Mouse (Mus musculus) telencephalon, adult 2 months (tissue): ENCODE measurements around the gene Kctd12b.
"Not testable (repeated sequence)": the region's sequence is repeated elsewhere in the genome, so short reads cannot be mapped to it uniquely, and the experiment has no call there.

Experiments used
- DNase-seq: peaks from one replicate; pipeline ENCODE4 v3.0.0-alpha.2; 2011; ENCODE audit warnings: low read depth, low spot score

The Kctd12b gene

DNA sequence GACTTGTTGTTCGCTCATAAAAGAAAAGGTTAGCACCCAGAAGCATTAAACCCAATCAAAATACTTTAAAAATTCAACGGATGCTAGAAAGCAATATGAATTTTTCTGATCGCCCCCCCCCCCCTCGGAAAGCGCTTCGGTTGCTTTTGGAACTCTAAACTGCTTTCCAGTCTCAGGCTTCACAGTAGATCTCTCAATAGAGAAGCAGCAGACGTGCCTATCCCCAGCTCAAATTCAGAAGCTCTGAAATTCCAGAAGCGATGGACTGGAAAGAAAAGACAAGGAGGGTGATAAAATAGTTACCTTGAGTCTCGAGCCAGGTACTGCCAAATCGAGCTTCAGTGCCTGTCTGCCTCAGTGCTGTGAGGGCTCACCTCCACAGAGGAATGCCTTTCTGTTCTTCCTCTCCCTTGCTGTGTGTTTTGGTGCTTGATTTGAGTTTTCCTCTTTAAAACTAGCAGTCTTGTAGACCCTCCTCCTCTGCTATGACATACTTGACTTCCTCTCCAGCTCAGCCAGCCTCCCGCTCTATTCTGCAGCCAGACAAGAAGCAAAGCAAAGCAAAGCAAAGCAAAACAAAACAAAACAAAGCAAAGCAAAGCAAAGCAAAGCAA lies at the start of gene Kctd12b:
Gene Kctd12b (minus strand): TSS at position 610 of the 614 bp plus-strand sequence.
- DNase-seq: no peak

DNA sequence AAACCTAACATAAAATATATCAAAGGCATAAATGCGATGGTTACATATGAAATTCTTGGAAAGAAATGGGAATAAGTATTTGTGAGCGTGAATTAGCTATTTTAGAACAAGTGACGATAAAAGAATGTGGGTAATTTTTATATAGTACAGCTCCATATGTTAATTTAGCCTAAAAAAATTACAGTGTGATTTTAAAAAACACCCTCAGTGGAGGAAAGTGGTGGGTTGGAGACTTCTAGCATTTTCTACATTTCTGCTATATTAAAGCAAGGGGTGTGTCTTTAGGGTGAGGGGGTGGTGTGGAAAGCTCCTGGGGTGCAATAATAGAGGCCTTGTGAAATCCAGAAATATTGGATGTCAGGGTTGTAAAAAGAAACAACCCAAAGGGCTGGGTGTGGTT lies 46.3 kb upstream of the Kctd12b start:
- no peak for DNase-seq

DNA sequence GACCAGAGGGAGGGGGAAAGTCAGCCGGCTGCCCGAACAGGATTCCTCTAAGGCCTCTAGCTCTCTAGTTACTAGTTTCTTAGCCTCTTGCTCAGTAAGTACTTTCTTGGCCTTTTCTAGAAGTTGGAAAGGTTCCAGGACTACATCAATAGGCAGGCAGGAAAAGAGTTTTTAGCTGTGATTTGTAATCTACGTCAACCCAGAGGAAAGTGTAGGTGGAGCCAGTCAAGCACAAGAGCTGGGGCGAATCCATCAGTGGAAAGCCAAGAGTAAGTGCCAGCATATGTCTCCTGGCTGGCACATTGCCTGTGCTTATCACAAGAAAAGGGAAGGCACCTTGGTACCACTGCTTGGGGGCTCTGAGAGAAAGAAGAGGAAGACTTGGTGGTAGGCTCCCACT lies 39.5 kb upstream of the Kctd12b start:
- no peak for DNase-seq

DNA sequence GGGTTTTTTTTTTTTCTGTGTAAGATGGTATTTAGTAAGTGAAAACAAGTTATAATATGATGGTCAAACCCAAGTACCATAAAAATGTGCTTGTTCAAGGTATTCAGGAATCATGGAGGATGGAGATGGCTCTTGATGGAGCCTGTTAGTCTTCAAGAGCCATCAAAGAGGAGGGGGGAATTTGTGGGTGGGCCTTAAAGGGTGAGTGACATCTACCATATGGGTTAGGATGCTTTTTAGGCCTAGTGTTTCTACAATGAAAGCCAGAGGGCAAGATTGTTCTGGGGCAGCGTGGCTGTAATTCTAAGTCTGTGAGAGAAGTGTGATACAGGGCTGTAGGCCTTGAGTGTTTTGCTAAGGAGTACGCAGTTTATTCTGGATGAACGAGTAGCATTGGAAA lies 28.2 kb upstream of the Kctd12b start:
- no peak for DNase-seq

- no peak for DNase-seq
Measured at GRCm38 (mm10) chrX:153723110-153723916, 27.1 kb upstream of the Kctd12b start, which contains the start of gene Nbdy. Nbdy (plus strand) TSS chrX:153723590.

DNA sequence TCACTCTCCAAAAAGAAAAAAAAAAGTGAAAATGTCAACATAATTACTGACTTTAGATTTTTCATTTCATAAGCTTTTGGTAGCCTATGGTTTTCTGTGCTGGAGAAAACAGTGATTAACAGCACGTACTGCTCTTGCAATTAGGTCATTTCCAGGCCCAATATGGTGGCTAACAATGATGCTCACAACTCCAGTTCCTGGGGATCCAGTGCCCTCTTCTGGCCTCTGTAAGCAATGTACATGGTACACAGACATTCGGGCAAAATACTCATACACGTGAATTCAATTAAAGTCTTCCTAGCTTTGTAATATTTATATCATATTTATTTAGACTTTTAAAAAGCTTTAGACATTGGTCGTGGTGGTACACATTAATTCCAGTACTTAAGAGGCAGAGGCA lies 23.4 kb upstream of the Kctd12b start:
- DNase-seq: no peak

GRCm38 (mm10) chrX:153716716-153717115 lies 20.5 kb upstream of the Kctd12b start:
- DNase-seq: no peak

DNA sequence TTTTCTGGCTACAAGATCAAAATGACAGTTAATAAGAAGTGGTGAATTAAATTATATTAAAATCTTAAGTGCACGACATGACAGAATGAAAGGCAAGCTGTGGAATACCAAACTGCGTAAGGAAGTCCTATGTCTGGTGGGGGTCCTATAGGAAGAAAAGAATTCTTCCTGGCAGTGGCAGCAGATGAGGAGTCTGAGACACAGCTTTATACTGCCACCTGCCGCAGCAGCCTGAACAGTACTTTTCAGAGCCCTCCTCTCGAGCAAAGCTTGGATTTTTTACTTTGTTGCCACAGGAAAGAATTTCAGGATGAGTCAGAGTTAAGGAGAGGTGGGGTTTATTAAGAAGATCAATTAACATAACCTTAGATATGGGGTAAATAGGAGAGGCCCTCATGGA lies 11.5 kb upstream of the Kctd12b start:
- no peak for DNase-seq

- DNase-seq: no peak
Measured at GRCm38 (mm10) chrX:153700463-153700862, 4.3 kb upstream of the Kctd12b start.

DNA sequence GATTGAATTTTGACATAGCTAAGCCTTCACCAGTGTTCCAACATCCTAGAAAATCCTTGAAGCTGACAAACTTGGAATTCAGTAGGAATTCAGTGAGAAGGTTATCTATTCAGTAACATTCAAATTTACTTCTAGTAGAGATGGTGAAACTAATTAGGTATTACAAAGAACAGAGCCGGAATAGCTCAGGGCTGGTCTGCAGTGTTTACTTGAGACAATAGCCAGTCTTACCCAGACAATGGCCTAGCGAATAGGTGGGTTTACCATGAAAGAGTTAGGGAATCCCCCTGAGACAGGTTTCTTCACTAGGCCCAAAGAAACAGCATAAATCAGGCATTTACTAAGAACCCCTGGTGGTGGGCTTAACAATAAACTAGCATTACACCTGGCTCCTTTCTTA lies 28.0 kb downstream of the Kctd12b start:
- DNase-seq: not testable (repeated sequence)

DNA sequence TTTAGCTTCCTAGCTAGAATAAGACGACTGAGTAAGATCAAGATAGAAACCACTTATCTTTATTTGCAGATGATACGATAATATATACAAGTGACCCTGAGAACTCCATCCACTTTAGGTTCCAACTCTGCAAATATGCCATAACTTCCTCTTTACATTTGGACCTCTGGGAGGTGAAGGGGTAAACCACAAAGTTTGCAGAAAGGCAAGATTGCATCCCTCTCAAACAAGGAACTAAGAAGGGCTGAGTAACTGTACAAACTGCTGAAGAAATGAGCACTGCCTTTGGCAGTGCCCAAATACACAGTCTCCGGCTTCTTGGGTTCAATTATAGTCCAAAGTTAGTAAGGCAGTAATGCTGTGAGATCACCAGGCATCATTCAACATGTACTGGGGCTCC lies 31.3 kb downstream of the Kctd12b start:
- DNase-seq: no peak

- DNase-seq: no peak
Measured at GRCm38 (mm10) chrX:153656949-153657348, 39.2 kb downstream of the Kctd12b start.

- no peak for DNase-seq
Measured at GRCm38 (mm10) chrX:153640615-153641014, 55.6 kb downstream of the Kctd12b start.

DNA sequence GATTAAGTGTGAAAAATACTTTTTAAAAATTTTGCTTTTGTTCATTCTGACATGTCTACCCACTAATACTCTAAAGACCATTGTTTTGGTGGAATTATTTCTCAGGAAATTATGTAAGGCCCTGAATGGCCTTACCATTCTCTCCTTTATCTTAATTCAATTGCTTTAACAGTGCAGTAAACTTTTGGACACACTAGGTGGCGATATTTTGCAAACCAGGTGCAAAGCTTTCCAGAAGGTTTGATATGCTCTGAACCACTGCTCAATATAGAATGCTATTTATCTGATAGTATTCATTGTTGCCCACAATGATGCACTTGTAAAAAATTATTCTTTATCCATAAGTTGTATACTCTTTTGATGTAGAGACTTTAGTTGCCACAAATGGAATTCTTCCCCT lies 59.9 kb downstream of the Kctd12b start:
- DNase-seq: no peak
